Mouse (Mus musculus) spleen, adult 18-20 months (tissue): ENCODE results near the gene Rcc2.
A peak's percentile ranks its signal among the peaks of the same experiment; 100 is the strongest.

Experiments used
- DNase-seq, 2 experiments: peaks; one replicate each; pipeline ENCODE4 v3.0.0; 2022; ENCODE audit warnings: mixed read lengths in 2 of 2

Rcc2 gene

GRCm38 (mm10) chr4:140711360-140711759, 11.0 kb downstream of the Rcc2 start:
- no peak for DNase-seq

GRCm38 (mm10) chr4:140713480-140714365, 13.4 kb downstream of the Rcc2 start:
- DNase-seq: peak; percentile 68 to 84

GRCm38 (mm10) chr4:140714586-140714985, 14.2 kb downstream of the Rcc2 start:
- no peak for DNase-seq

- no peak for DNase-seq
Measured at GRCm38 (mm10) chr4:140716994-140717393, 16.7 kb downstream of the Rcc2 start.

GRCm38 (mm10) chr4:140718436-140718835, 18.1 kb downstream of the Rcc2 start:
- DNase-seq: no peak

GRCm38 (mm10) chr4:140720091-140720490, 19.8 kb downstream of the Rcc2 start:
- no peak for DNase-seq

- DNase-seq: no peak
Measured at GRCm38 (mm10) chr4:140721968-140722490, 21.7 kb downstream of the Rcc2 start.

GRCm38 (mm10) chr4:140722710-140723109, 22.4 kb downstream of the Rcc2 start:
- no peak for DNase-seq

GRCm38 (mm10) chr4:140723192-140723591, 22.9 kb downstream of the Rcc2 start:
- no peak for DNase-seq

- no peak for DNase-seq
Measured at GRCm38 (mm10) chr4:140723801-140724200, 23.5 kb downstream of the Rcc2 start.

GRCm38 (mm10) chr4:140724739-140725138, 24.4 kb downstream of the Rcc2 start:
- no peak for DNase-seq

GRCm38 (mm10) chr4:140726907-140727306, 26.6 kb downstream of the Rcc2 start:
- no peak for DNase-seq

- DNase-seq: no peak
Measured at GRCm38 (mm10) chr4:140731654-140732053, 31.3 kb downstream of the Rcc2 start.

GRCm38 (mm10) chr4:140732871-140733270, 32.5 kb downstream of the Rcc2 start:
- DNase-seq: no peak

- DNase-seq: no peak
Measured at GRCm38 (mm10) chr4:140740655-140741054, 40.3 kb downstream of the Rcc2 start.

- DNase-seq: no peak
Measured at GRCm38 (mm10) chr4:140741401-140741800, 41.1 kb downstream of the Rcc2 start.

- DNase-seq: no peak
Measured at GRCm38 (mm10) chr4:140742543-140742942, 42.2 kb downstream of the Rcc2 start, which contains the start of gene Padi6. TSS of gene Padi6 (minus strand) at chr4:140742643.

GRCm38 (mm10) chr4:140743086-140743485, 42.7 kb downstream of the Rcc2 start:
- no peak for DNase-seq

- peak; percentile 25 to 40 for DNase-seq
Measured at GRCm38 (mm10) chr4:140744654-140745053, 44.3 kb downstream of the Rcc2 start.

- DNase-seq: no peak
Measured at GRCm38 (mm10) chr4:140747978-140748377, 47.6 kb downstream of the Rcc2 start.

- peak; percentile 46 to 57 for DNase-seq
Measured at GRCm38 (mm10) chr4:140750328-140750727, 50.0 kb downstream of the Rcc2 start.

GRCm38 (mm10) chr4:140753366-140753765, 53.0 kb downstream of the Rcc2 start:
- no peak for DNase-seq

- DNase-seq: no peak
Measured at GRCm38 (mm10) chr4:140755811-140756210, 55.5 kb downstream of the Rcc2 start.

GRCm38 (mm10) chr4:140761601-140762000, 61.3 kb downstream of the Rcc2 start:
- DNase-seq: no peak
